20 mouse cellular contexts compared by ENCODE assay signal in genomic region chrX:37095106-37095768, GRCm38 (mm10). TPM values are rescaled to one million over a fixed set of nuclear protein-coding genes. Genes with fewer than 3 reads are reported as not detected.
"Had no signal": no experiment of that assay in that cellular context is flagged by ENCODE, and none has a peak within 500 bp of the region (broad histone marks: within the 10 kb centered on the region; RNA-seq: fewer than 3 reads in every experiment).

No protein-coding gene starts in this region.

- H3K36me3 ChIP-seq: midbrain, embryonic 15.5 days; stomach, embryonic 15.5 days had no signal

- DNase-seq: kidney, adult 18-20 months; kidney, postnatal 25 days; lung, embryonic 14.5 days; lung, postnatal 10 days; lung, postnatal 4 days; right cerebral cortex, postnatal 14 days; thymus, postnatal 36 days had no signal

- H3K27ac ChIP-seq: kidney, embryonic 15.5 days; left cerebral cortex, adult 2 months; limb, embryonic 15.5 days; liver, embryonic 12.5 days; midbrain, embryonic 15.5 days; stomach, embryonic 15.5 days had no signal

- H3K9ac ChIP-seq: kidney, embryonic 15.5 days; limb, embryonic 15.5 days; liver, embryonic 12.5 days; lung, embryonic 14.5 days; midbrain, embryonic 15.5 days; stomach, embryonic 15.5 days had no signal

- H3K9me3 ChIP-seq: kidney, embryonic 15.5 days; limb, embryonic 15.5 days; liver, embryonic 12.5 days; megakaryocyte, embryonic 14.5 days; midbrain, embryonic 15.5 days; stomach, embryonic 15.5 days had no signal

- H3K27me3 ChIP-seq: kidney, embryonic 15.5 days; limb, embryonic 15.5 days; liver, embryonic 12.5 days; megakaryocyte, embryonic 14.5 days; midbrain, embryonic 15.5 days; stomach, embryonic 15.5 days had no signal

- H3K4me3 ChIP-seq: kidney, embryonic 15.5 days; left cerebral cortex, adult 2 months; limb, embryonic 15.5 days; liver, embryonic 12.5 days; megakaryocyte, embryonic 14.5 days; midbrain, embryonic 15.5 days; stomach, embryonic 15.5 days had no signal

- ATAC-seq: liver, embryonic 12.5 days; midbrain, embryonic 15.5 days had no signal

- H3K4me1 ChIP-seq: kidney, embryonic 15.5 days; limb, embryonic 15.5 days; liver, embryonic 12.5 days; megakaryocyte, embryonic 14.5 days; midbrain, embryonic 15.5 days; stomach, embryonic 15.5 days had no signal

- H3K4me2 ChIP-seq: kidney, embryonic 15.5 days; limb, embryonic 15.5 days; liver, embryonic 12.5 days; lung, embryonic 14.5 days; midbrain, embryonic 11.5 days; midbrain, embryonic 15.5 days; stomach, embryonic 15.5 days had no signal

RNA-seq across cellular contexts. Expression of gene Sowahd, which starts 46.6 kb away (rescaled TPM):
- total RNA-seq: layer of hippocampus, postnatal 25 days; left cerebral cortex, adult 2 months; left cerebral cortex, postnatal 25 days had no signal
- polyA plus RNA-seq: kidney, embryonic 15.5 days; limb, embryonic 11.5 days; limb, embryonic 15.5 days; liver, embryonic 16.5 days; midbrain, embryonic 11.5 days; midbrain, embryonic 15.5 days; neural tube, embryonic 14.5 days had no signal
